Mouse (Mus musculus) myocyte (in vitro differentiated cells): ENCODE data around the gene Ern1.

Experiments used
- CEBPB ChIP-seq: IDR thresholded peaks from 2 replicates; pipeline ENCODE4 v1.6.1; 2011; ENCODE audit warnings: mild to moderate bottlenecking, moderate library complexity; ENCODE audit not compliant: poor library complexity, insufficient read depth, severe bottlenecking
- E2F4 ChIP-seq: IDR thresholded peaks from one replicate; pipeline ENCODE4 v1.6.1; 2011; ENCODE audit warnings: mild to moderate bottlenecking, control low read depth, moderate library complexity; ENCODE audit not compliant: insufficient read depth
- MAX ChIP-seq: IDR thresholded peaks from one replicate; pipeline ENCODE4 v1.6.1; 2011; ENCODE audit warnings: low read depth, mild to moderate bottlenecking, control low read depth
- MYOD1 ChIP-seq, 3 experiments: IDR thresholded peaks; one replicate each; pipeline ENCODE4 v1.6.1; 2011; ENCODE audit warnings: control low read depth in 2 of 3, low read depth in 2 of 3, mild to moderate bottlenecking in 2 of 3, moderate library complexity in 1 of 3; ENCODE audit not compliant: insufficient read length in 2 of 3, control insufficient read depth in 1 of 3
- POLR2A ChIP-seq: IDR thresholded peaks from one replicate; pipeline ENCODE4 v1.6.1; 2011; ENCODE audit warnings: low read depth, mild to moderate bottlenecking, control low read depth, moderate library complexity; ENCODE audit not compliant: insufficient read length
- POLR2AphosphoS2 ChIP-seq: IDR thresholded peaks from one replicate; pipeline ENCODE4 v1.6.1; 2011; ENCODE audit warnings: low read depth, control low read depth; ENCODE audit not compliant: insufficient read length
- USF1 ChIP-seq: IDR thresholded peaks from one replicate; pipeline ENCODE4 v1.6.1; 2011; ENCODE audit warnings: low read depth, mild to moderate bottlenecking, control low read depth, moderate library complexity

DNA sequence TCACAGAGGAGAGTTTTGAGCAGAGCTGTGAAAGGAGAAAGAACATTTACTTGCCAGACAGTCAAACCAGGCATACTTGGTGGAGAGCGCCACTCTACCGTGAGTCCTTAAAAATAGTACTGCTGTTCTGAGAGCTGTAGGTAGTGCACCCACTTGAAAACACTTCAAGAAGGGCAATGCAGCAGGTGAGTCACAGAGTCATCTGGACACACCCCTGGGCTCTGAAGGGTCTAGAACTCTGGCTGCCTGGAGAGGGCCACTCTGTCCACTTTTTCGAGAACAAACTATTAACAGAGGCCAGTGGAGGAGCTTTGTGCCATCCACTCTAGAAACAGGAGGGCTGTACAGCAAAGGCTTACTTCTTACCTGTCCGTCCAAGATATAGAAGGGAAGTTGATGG is 61.2 kb downstream of the Ern1 start:
- TF ChIP-seq MAX (no peak), CEBPB (no peak), USF1 (no peak), POLR2A (no peak), POLR2AphosphoS2 (no peak), E2F4 (no peak), MYOD1 (IDR thresholded peaks at IDR 0.05; ENCODE audit: control insufficient read depth in 1 of 3, insufficient read length in 2 of 3, low read depth in 2 of 3) (no peak)
